Mouse (Mus musculus) spleen, adult 18-20 months (tissue): ENCODE measurements around the gene Polr2e.

Experiments used
- DNase-seq, 2 experiments: peaks; one replicate each; pipeline ENCODE4 v3.0.0; 2022; ENCODE audit warnings: mixed read lengths in 2 of 2

The Polr2e gene

GRCm38 (mm10) chr10:79986232-79986878 is 53.2 kb downstream of the Polr2e start:
- peak in 1 of 2 experiments; percentile 9 for DNase-seq
